Mouse (Mus musculus) intestine, embryonic 15.5 days (tissue): ENCODE measurements around the gene Rps6ka5. TPM values are rescaled to one million over a fixed set of nuclear protein-coding genes. Genes with fewer than 3 reads are reported as not detected.

Experiments used
- ATAC-seq: fragments of 200-750 bp; cut with Nextera tagmentation; 2 replicates; pipeline ENCODE4 v1.8.0; 2017; ENCODE audit warnings: moderate TSS enrichment, moderate library complexity
- H3K27ac ChIP-seq: fragments of 300-500 bp; sonication (generic); 2 replicates; pipeline ENCODE4 v1.5.1; 2015; ENCODE audit warnings: mild to moderate bottlenecking, inconsistent platforms
- H3K27me3 ChIP-seq: fragments of 300-500 bp; sonication (generic); replicated peaks from 2 replicates; pipeline ENCODE4 v1.6.1; 2015; ENCODE audit warnings: inconsistent platforms
- H3K36me3 ChIP-seq: fragments of 300-500 bp; sonication (generic); 2 replicates; pipeline ENCODE4 v1.6.1; 2015; ENCODE audit warnings: inconsistent platforms
- H3K4me1 ChIP-seq: fragments of 300-500 bp; sonication (generic); replicated peaks from 2 replicates; pipeline ENCODE4 v1.6.1; 2015; ENCODE audit warnings: inconsistent platforms
- H3K4me2 ChIP-seq: fragments of 300-500 bp; sonication (generic); replicated peaks from 2 replicates; pipeline ENCODE4 v1.6.1; 2015; ENCODE audit warnings: mild to moderate bottlenecking, inconsistent platforms
- H3K4me3 ChIP-seq: fragments of 300-500 bp; sonication (generic); replicated peaks from 2 replicates; pipeline ENCODE4 v1.5.1; 2015; ENCODE audit warnings: inconsistent platforms
- H3K9ac ChIP-seq: fragments of 300-500 bp; sonication (generic); 2 replicates; pipeline ENCODE4 v1.6.1; 2015; ENCODE audit warnings: inconsistent platforms
- H3K9me3 ChIP-seq: fragments of 300-500 bp; sonication (generic); 2 replicates; pipeline ENCODE4 v1.6.1; 2016; ENCODE audit warnings: inconsistent platforms
- WGBS: fragments of 180-500 bp; shearing (Covaris S2); methylation state at CpG from one replicate; pipeline ENCODE4 v1.1.7; 2015; 5-methylcytosine and 5-hydroxymethylcytosine counted together
- polyA plus RNA-seq: library from polyadenylated mRNA; unstranded; fragments of >200 nt; fragmentation: Nextera tagmentation; extraction: Ambion mirVana; gene quantifications from 2 replicates; pipeline ENCODE4 v1.2.1, GENCODE M21; 2015

Rps6ka5 gene
- polyA plus RNA-seq, 1 experiment from 2014 or later: 2.5 TPM

- Histone ChIP-seq H3K9ac (no peak overlapping the region), H3K27me3 (no peaks in the 10 kb centered on the region), H3K27ac (no peak overlapping the region), H3K36me3 (no peaks in the 10 kb centered on the region; the same call in 1 of the 2 replicates), H3K4me2 (no peak overlapping the region), H3K4me1 (peaks cover 32% of the 10 kb centered on the region), H3K4me3 (no peak overlapping the region), H3K9me3 (no peaks in the 10 kb centered on the region)
- 91% methylated on average over 1 of the region's 1 CpGs for WGBS
- no peak for ATAC-seq
These were observed 210.5 kb downstream of the Rps6ka5 start for GRCm38 (mm10) chr12:100516161-100516838.

GRCm38 (mm10) chr12:100515493-100515892, 211.3 kb downstream of the Rps6ka5 start:
- ATAC-seq: no peak
- 83% methylated on average over 4 of the region's 4 CpGs for whole genome bisulfite sequencing
- no peaks in the 10 kb centered on the region for H3K9me3 ChIP-seq

GRCm38 (mm10) chr12:100514611-100515010, 212.2 kb downstream of the Rps6ka5 start:
- H3K9ac ChIP-seq: no peak overlapping the region
- 77% methylated on average over 1 of the region's 1 CpGs for WGBS
- H3K36me3 ChIP-seq: no peaks in the 10 kb centered on the region; the same call in 1 of the 2 replicates
- H3K27ac ChIP-seq: no peak overlapping the region
- no peak overlapping the region for H3K4me2 ChIP-seq
- peaks cover 25% of the 10 kb centered on the region for H3K4me1 ChIP-seq
- ATAC-seq: no peak
- H3K27me3 ChIP-seq: no peaks in the 10 kb centered on the region
- H3K4me3 ChIP-seq: no peak overlapping the region
- no peaks in the 10 kb centered on the region for H3K9me3 ChIP-seq

More at GRCm38 (mm10) chr12:100515493-100515892, 211.3 kb downstream of the Rps6ka5 start:
- peaks cover 29% of the 10 kb centered on the region for H3K4me1 ChIP-seq
- no peak overlapping the region for H3K4me3 ChIP-seq
- H3K27me3 ChIP-seq: no peaks in the 10 kb centered on the region
- H3K36me3 ChIP-seq: no peaks in the 10 kb centered on the region; the same call in 1 of the 2 replicates
- H3K27ac ChIP-seq: no peak overlapping the region
- H3K4me2 ChIP-seq: no peak overlapping the region
- no peak overlapping the region for H3K9ac ChIP-seq

GRCm38 (mm10) chr12:100513131-100513530, 213.7 kb downstream of the Rps6ka5 start:
- Histone ChIP-seq H3K36me3 (no peaks in the 10 kb centered on the region; the same call in 1 of the 2 replicates), H3K9me3 (no peaks in the 10 kb centered on the region), H3K9ac (no peak overlapping the region), H3K4me3 (no peak overlapping the region), H3K27me3 (no peaks in the 10 kb centered on the region), H3K27ac (no peak overlapping the region), H3K4me1 (peaks cover 11% of the 10 kb centered on the region), H3K4me2 (no peak overlapping the region)
- whole genome bisulfite sequencing: 91% methylated on average over 5 of the region's 5 CpGs
- no peak for ATAC-seq

GRCm38 (mm10) chr12:100512641-100513040, 214.1 kb downstream of the Rps6ka5 start:
- WGBS: 89% methylated on average over 9 of the region's 9 CpGs
- Histone ChIP-seq H3K36me3 (no peaks in the 10 kb centered on the region; the same call in 1 of the 2 replicates), H3K27ac (no peak overlapping the region), H3K4me2 (no peak overlapping the region), H3K9me3 (no peaks in the 10 kb centered on the region), H3K9ac (no peak overlapping the region), H3K27me3 (no peaks in the 10 kb centered on the region), H3K4me1 (peaks cover 8% of the 10 kb centered on the region; the same call in 1 of the 2 replicates), H3K4me3 (no peak overlapping the region)
- ATAC-seq: no peak

- Histone ChIP-seq H3K36me3 (no peaks in the 10 kb centered on the region; the same call in 1 of the 2 replicates), H3K4me2 (no peak overlapping the region), H3K4me1 (no peaks in the 10 kb centered on the region), H3K9ac (no peak overlapping the region), H3K9me3 (no peaks in the 10 kb centered on the region), H3K4me3 (no peak overlapping the region), H3K27me3 (no peaks in the 10 kb centered on the region), H3K27ac (no peak overlapping the region)
- ATAC-seq: no peak
- 76% methylated on average over 9 of the region's 9 CpGs for WGBS
These were observed 217.0 kb downstream of the Rps6ka5 start for GRCm38 (mm10) chr12:100509615-100510282.

GRCm38 (mm10) chr12:100508668-100509067, 218.1 kb downstream of the Rps6ka5 start:
- Histone ChIP-seq H3K27me3 (no peaks in the 10 kb centered on the region), H3K4me2 (no peak overlapping the region), H3K27ac (no peak overlapping the region), H3K9ac (no peak overlapping the region), H3K36me3 (no peaks in the 10 kb centered on the region; the same call in 1 of the 2 replicates), H3K9me3 (no peaks in the 10 kb centered on the region), H3K4me1 (0 out of 2 replicates have a peak, but pooled peaks cover under 1% of the 10 kb centered on the region), H3K4me3 (no peak overlapping the region)
- ATAC-seq: no peak
- WGBS: 82% methylated on average over 5 of the region's 5 CpGs

GRCm38 (mm10) chr12:100505484-100505883, 221.3 kb downstream of the Rps6ka5 start:
- Histone ChIP-seq H3K36me3 (no peaks in the 10 kb centered on the region), H3K9me3 (no peaks in the 10 kb centered on the region), H3K4me3 (no peak overlapping the region), H3K27me3 (no peaks in the 10 kb centered on the region), H3K9ac (no peak overlapping the region), H3K27ac (no peak overlapping the region), H3K4me1 (peaks cover 5% of the 10 kb centered on the region; the same call in 1 of the 2 replicates), H3K4me2 (no peak overlapping the region)
- no peak for ATAC-seq
- WGBS: 79% methylated on average over 1 of the region's 1 CpGs

GRCm38 (mm10) chr12:100504585-100504984, 222.2 kb downstream of the Rps6ka5 start:
- ATAC-seq: no peak
- H3K9me3 ChIP-seq: no peaks in the 10 kb centered on the region
- H3K9ac ChIP-seq: no peak overlapping the region
- peaks cover 5% of the 10 kb centered on the region; the same call in 1 of the 2 replicates for H3K4me1 ChIP-seq
- H3K4me2 ChIP-seq: no peak overlapping the region
- H3K27ac ChIP-seq: no peak overlapping the region
- no peaks in the 10 kb centered on the region for H3K36me3 ChIP-seq
- H3K4me3 ChIP-seq: no peak overlapping the region
- WGBS: 95% methylated on average over 2 of the region's 2 CpGs
- no peaks in the 10 kb centered on the region for H3K27me3 ChIP-seq

GRCm38 (mm10) chr12:100503659-100504058, 223.1 kb downstream of the Rps6ka5 start:
- WGBS: 85% methylated on average over 4 of the region's 4 CpGs
- H3K9me3 ChIP-seq: no peaks in the 10 kb centered on the region
- H3K9ac ChIP-seq: no peak overlapping the region
- no peak overlapping the region for H3K27ac ChIP-seq
- no peak overlapping the region for H3K4me2 ChIP-seq
- ATAC-seq: no peak
- H3K36me3 ChIP-seq: peaks cover 4% of the 10 kb centered on the region; the same call in 1 of the 2 replicates
- H3K4me1 ChIP-seq: peaks cover 5% of the 10 kb centered on the region; the same call in 1 of the 2 replicates
- no peak overlapping the region for H3K4me3 ChIP-seq
- no peaks in the 10 kb centered on the region for H3K27me3 ChIP-seq

- no peak for ATAC-seq
- WGBS: 66% methylated on average over 3 of the region's 3 CpGs
These were observed 224.2 kb downstream of the Rps6ka5 start for GRCm38 (mm10) chr12:100502544-100502943.

GRCm38 (mm10) chr12:100501261-100501660, 225.5 kb downstream of the Rps6ka5 start:
- ATAC-seq: no peak

More at GRCm38 (mm10) chr12:100502544-100502943, 224.2 kb downstream of the Rps6ka5 start:
- Histone ChIP-seq H3K27ac (no peak overlapping the region), H3K4me2 (no peak overlapping the region), H3K9me3 (no peaks in the 10 kb centered on the region), H3K4me1 (peaks cover 5% of the 10 kb centered on the region; the same call in 1 of the 2 replicates), H3K4me3 (no peak overlapping the region), H3K36me3 (peaks cover 4% of the 10 kb centered on the region; the same call in 1 of the 2 replicates), H3K27me3 (no peaks in the 10 kb centered on the region), H3K9ac (no peak overlapping the region)

More at GRCm38 (mm10) chr12:100501261-100501660, 225.5 kb downstream of the Rps6ka5 start:
- H3K4me2 ChIP-seq: no peak overlapping the region
- no peak overlapping the region for H3K27ac ChIP-seq
- no peaks in the 10 kb centered on the region for H3K9me3 ChIP-seq
- H3K9ac ChIP-seq: no peak overlapping the region
- no peaks in the 10 kb centered on the region for H3K27me3 ChIP-seq
- WGBS: 80% methylated on average over 4 of the region's 4 CpGs
- peaks cover 10% of the 10 kb centered on the region for H3K36me3 ChIP-seq
- H3K4me1 ChIP-seq: peaks cover 5% of the 10 kb centered on the region; the same call in 1 of the 2 replicates
- no peak overlapping the region for H3K4me3 ChIP-seq
